Mouse (Mus musculus) subcutaneous adipose tissue, adult 2 months (tissue): ENCODE data around the gene Ubqlnl. TPM values are rescaled to one million over a fixed set of nuclear protein-coding genes. Genes with fewer than 3 reads are reported as not detected.

Experiments
- polyA plus RNA-seq: library from polyadenylated mRNA; depleted of rRNA; stranded (reverse); fragments of >200 nt; gene quantifications from 2 replicates; pipeline ENCODE4 v1.2.3, GENCODE M21; 2012; ENCODE audit warnings: low replicate concordance; rRNA removed

Ubqlnl gene
- polyA plus RNA-seq = not detected in 2 replicates

GRCm38 (mm10) chr7:104150456-104150855 is at the start of gene Ubqlnl:
Ubqlnl (minus strand) TSS chr7:104150556.

GRCm38 (mm10) chr7:104195885-104196284 is 45.5 kb upstream of the Ubqlnl start, which contains the start of gene Olfr649:
Olfr649 (minus strand) TSS chr7:104195985.

GRCm38 (mm10) chr7:104183292-104183691 is 32.9 kb upstream of the Ubqlnl start, which contains the start of gene Olfr648:
Olfr648 (minus strand) TSS chr7:104183392.

GRCm38 (mm10) chr7:104143179-104143578 is 7.2 kb downstream of the Ubqlnl start, which contains the start of gene Ubqln3:
Ubqln3 (minus strand) TSS chr7:104143279.

GRCm38 (mm10) chr7:104137305-104137704 is 13.1 kb downstream of the Ubqlnl start, which contains the start of gene Olfr643:
Olfr643 (minus strand) TSS chr7:104137405.

GRCm38 (mm10) chr7:104129726-104130125 is 20.6 kb downstream of the Ubqlnl start, which contains the start of gene Ubqln5:
Ubqln5 (minus strand) TSS chr7:104129826.

GRCm38 (mm10) chr7:104104757-104104972 is 45.7 kb downstream of the Ubqlnl start, which contains the start of gene Olfr646:
Olfr646 (plus strand) TSS chr7:104104873.

Other genes with a start within 250 kb of the Ubqlnl start
- not detected in 2 replicates for gene Olfr65, start 247.1 kb downstream of the Ubqlnl start, polyA plus RNA-seq
- not detected in 2 replicates for gene Olfr631, start 221.7 kb downstream of the Ubqlnl start, polyA plus RNA-seq
- not detected in 2 replicates for gene Olfr632, start 216.2 kb downstream of the Ubqlnl start, polyA plus RNA-seq
- not detected in 2 replicates for gene Olfr633, start 206.1 kb downstream of the Ubqlnl start, polyA plus RNA-seq
- not detected in 2 replicates for gene Olfr635, start 179.4 kb downstream of the Ubqlnl start, polyA plus RNA-seq
- not detected in 2 replicates for gene Olfr638, start 151.8 kb downstream of the Ubqlnl start, polyA plus RNA-seq
- gene Olfr639, start 133.3 kb downstream of the Ubqlnl start, polyA plus RNA-seq = not detected in 2 replicates
- gene Olfr640, start 125.0 kb downstream of the Ubqlnl start, polyA plus RNA-seq = not detected in 2 replicates
- gene Olfr641, start 115.1 kb downstream of the Ubqlnl start, polyA plus RNA-seq = not detected in 2 replicates
- not detected in 2 replicates for gene Olfr642, start 97.9 kb downstream of the Ubqlnl start, polyA plus RNA-seq
- gene 4930516K23Rik, start 89.1 kb downstream of the Ubqlnl start, polyA plus RNA-seq = not detected in 2 replicates
- gene Olfr644, start 78.7 kb downstream of the Ubqlnl start, polyA plus RNA-seq = not detected in 2 replicates
- not detected in 2 replicates for gene Olfr645, start 65.1 kb downstream of the Ubqlnl start, polyA plus RNA-seq
- gene Olfr646, start 45.7 kb downstream of the Ubqlnl start, polyA plus RNA-seq = not detected in 2 replicates
- not detected in 2 replicates for gene Ubqln5, start 20.7 kb downstream of the Ubqlnl start, polyA plus RNA-seq
- gene Olfr643, start 13.2 kb downstream of the Ubqlnl start, polyA plus RNA-seq = not detected in 2 replicates
- gene Ubqln3, start 7.3 kb downstream of the Ubqlnl start, polyA plus RNA-seq = not detected in 2 replicates
- not detected in 2 replicates for gene Olfm5, start 14.3 kb upstream of the Ubqlnl start, polyA plus RNA-seq
- 0.08 TPM in 1 of 2 replicates, not detected in the other for gene Olfr648, start 32.8 kb upstream of the Ubqlnl start, polyA plus RNA-seq
- not detected in 2 replicates for gene Olfr649, start 45.4 kb upstream of the Ubqlnl start, polyA plus RNA-seq
- gene Trim6, start 68.2 kb upstream of the Ubqlnl start, polyA plus RNA-seq = 1.3 TPM in 2 replicates
- 6.3 and 7.0 TPM in 2 replicates for gene Trim34a, start 93.9 kb upstream of the Ubqlnl start, polyA plus RNA-seq
- 0.64 and 0.89 TPM in 2 replicates for gene Trim5, start 137.5 kb upstream of the Ubqlnl start, polyA plus RNA-seq
- gene Trim12a, start 164.9 kb upstream of the Ubqlnl start, polyA plus RNA-seq = 4.5 and 6.4 TPM in 2 replicates
- 4.3 and 5.3 TPM in 2 replicates for gene Trim34b, start 178.9 kb upstream of the Ubqlnl start, polyA plus RNA-seq
- 5.7 and 6.5 TPM in 2 replicates for gene Trim12c, start 202.8 kb upstream of the Ubqlnl start, polyA plus RNA-seq
- gene Trim30b, start 219.3 kb upstream of the Ubqlnl start, polyA plus RNA-seq = 0.21 and 0.32 TPM in 2 replicates